ENCODE assay signal across 8 mouse cellular contexts in genomic region chr6:96116534-96117272, GRCm38 (mm10). TPM values are rescaled to one million over a fixed set of nuclear protein-coding genes. Genes with fewer than 3 reads are reported as not detected.
DNase-seq lines count a peak whose midpoint lies in the region; ATAC-seq and TF ChIP-seq lines count a peak whose summit lies in the region.

No protein-coding gene starts in this region.

- H3K36me3 ChIP-seq in hindbrain, postnatal 0 days (ENCODE audit: insufficient read depth, low read length) = no peaks in the 10 kb centered on the region

- 1% methylated on average over 32 of the region's 32 CpGs for WGBS in hindbrain, postnatal 0 days

- intact Hi-C loops in left cerebral cortex, postnatal 10 days (cut with DNase I) = loop anchor here (5.0 to 10.0 kb wide), 2 partner anchors 308 to 891 kb away; no protein-coding TSS in a partner anchor

- H3K27me3 ChIP-seq in hindbrain, postnatal 0 days (ENCODE audit: insufficient read depth, low read length) = no peaks in the 10 kb centered on the region

- H3K4me3 ChIP-seq in hindbrain, postnatal 0 days (ENCODE audit: low read length) = peak overlapping the region; percentile 61

- peak; percentile 21 for DNase-seq in ES-CJ7 (ENCODE audit: low read depth, low spot score)
- DNase-seq in adrenal gland, postnatal 4 days (ENCODE audit: low spot score in 2 of 2) = peak; percentile 10
- DNase-seq in forelimb bud, embryonic 11.5 days (ENCODE audit: low read depth, low spot score) = peak; percentile 36
- DNase-seq in hindbrain, postnatal 0 days (ENCODE audit: low spot score) = peak; percentile 78
- DNase-seq in left cerebral cortex, postnatal 10 days (ENCODE audit: extremely low spot score in 1 of 2, low spot score in 2 of 2) = peak; percentile 46 to 75
- peak; percentile 44 for DNase-seq in mesoderm, embryonic 11.5 days (ENCODE audit: low read depth, low spot score)
- DNase-seq in right cerebral cortex, postnatal 4 days = peak; percentile 69
- no peak for DNase-seq in thymus, postnatal 25 days

- no peaks in the 10 kb centered on the region for H3K4me1 ChIP-seq in hindbrain, postnatal 0 days (ENCODE audit: insufficient read depth, low read length)

- ATAC-seq in hindbrain, postnatal 0 days = peak; percentile 86

- peak overlapping the region; percentile 45 for H3K27ac ChIP-seq in hindbrain, postnatal 0 days

- no peaks in the 10 kb centered on the region for H3K9me3 ChIP-seq in hindbrain, postnatal 0 days (ENCODE audit: low read length)

- peak overlapping the region; percentile 47 for H3K9ac ChIP-seq in hindbrain, postnatal 0 days (replicated peaks; ENCODE audit: low read length)

- peak; percentile 58 for TF ChIP-seq CTCF in hindbrain, postnatal 0 days (IDR thresholded peaks at IDR 0.05; ENCODE audit: low read depth)

- peak overlapping the region; percentile 99 for H3K4me2 ChIP-seq in hindbrain, postnatal 0 days (ENCODE audit: low read depth, low read length)

RNA-seq across cellular contexts. Expression of gene Fam19a1, which starts 3.7 kb away (rescaled TPM):
- total RNA-seq in adrenal gland, postnatal 4 days (2021) = 1 to 10 TPM; 5.4 to 6.3 TPM
- 10.1 and 10.8 TPM in 2 replicates for total RNA-seq in hindbrain, postnatal 0 days (2014; rRNA removed)
- 13.2 and 13.3 TPM in 2 replicates for polyA plus RNA-seq in hindbrain, postnatal 0 days (2015; fragmentation: Nextera tagmentation; extraction: Ambion mirVana)
- total RNA-seq in left cerebral cortex, postnatal 10 days (2021) = 10 to 100 TPM; 72.9 to 76.4 TPM

RNA-seq across cellular contexts. Expression of gene 1700123L14Rik, which starts 49.3 kb away (rescaled TPM):
- not detected for total RNA-seq in adrenal gland, postnatal 4 days (2021)
- not detected in 2 replicates for total RNA-seq in hindbrain, postnatal 0 days (2014; rRNA removed)
- polyA plus RNA-seq in hindbrain, postnatal 0 days (2015; fragmentation: Nextera tagmentation; extraction: Ambion mirVana) = not detected in 2 replicates
- not detected for total RNA-seq in left cerebral cortex, postnatal 10 days (2021)
